Mouse (Mus musculus): Measurements from ENCODE around the gene Capza1. TPM values are rescaled to one million over a fixed set of nuclear protein-coding genes. Genes with fewer than 3 reads are reported as not detected.

The Capza1 gene
- polyA plus RNA-seq, 1 experiment from 2014 or later = 154 TPM

GRCm38 (mm10) chr3:104773301-104773700 is 91.0 kb downstream of the Capza1 start:
- Histone ChIP-seq H3K4me1 (ENCODE audit: control insufficient read depth, insufficient read depth, low read length) (no peaks in the 10 kb centered on the region), H3K36me3 (ENCODE audit: control insufficient read depth, insufficient read depth, low read length) (no peaks in the 10 kb centered on the region), H3K4me3 (ENCODE audit: low read depth, low read length) (no peak overlapping the region), H3K27me3 (ENCODE audit: control insufficient read depth, insufficient read depth, low read length) (peaks cover 13% of the 10 kb centered on the region), H3K9me3 (ENCODE audit: control insufficient read depth, low read length) (no peaks in the 10 kb centered on the region), H3K27ac (ENCODE audit: low read depth, low read length) (no peak overlapping the region), H3K9ac (replicated peaks; ENCODE audit: low read depth, low read length) (no peak overlapping the region), H3K4me2 (ENCODE audit: low read depth, low read length) (no peak overlapping the region)
- 78% methylated on average over 7 of the region's 7 CpGs for WGBS
- ATAC-seq (ENCODE audit: low read depth) = no peak

Other genes starting within 250 kb of the Capza1 start
- gene Slc16a1, start 225.8 kb downstream of the Capza1 start, polyA plus RNA-seq (2014; fragmentation: Nextera tagmentation; extraction: Ambion mirVana) = 7.6 and 10.2 TPM in 2 replicates
- gene Ppm1j, start 83.4 kb downstream of the Capza1 start, polyA plus RNA-seq (2014; fragmentation: Nextera tagmentation; extraction: Ambion mirVana) = 0.23 and 3.1 TPM in 2 replicates
- 0.06 TPM in 1 of 2 replicates, not detected in the other for gene Fam19a3, start 82.7 kb downstream of the Capza1 start, polyA plus RNA-seq (2014; fragmentation: Nextera tagmentation; extraction: Ambion mirVana)
- 40.1 and 64.1 TPM in 2 replicates for gene Rhoc, start 76.1 kb downstream of the Capza1 start, polyA plus RNA-seq (2014; fragmentation: Nextera tagmentation; extraction: Ambion mirVana)
- 3.8 and 7.4 TPM in 2 replicates for gene Mov10, start 45.9 kb downstream of the Capza1 start, polyA plus RNA-seq (2014; fragmentation: Nextera tagmentation; extraction: Ambion mirVana)
- 39.4 and 39.5 TPM in 2 replicates for gene St7l, start 500 bp downstream of the Capza1 start, polyA plus RNA-seq (2014; fragmentation: Nextera tagmentation; extraction: Ambion mirVana)
- gene Wnt2b, start 97.4 kb upstream of the Capza1 start, polyA plus RNA-seq (2014; fragmentation: Nextera tagmentation; extraction: Ambion mirVana) = 0.81 and 0.91 TPM in 2 replicates
- gene Cttnbp2nl, start 188.6 kb upstream of the Capza1 start, polyA plus RNA-seq (2014; fragmentation: Nextera tagmentation; extraction: Ambion mirVana) = 37.3 and 54.6 TPM in 2 replicates
- not detected in 2 replicates for gene 4930564D02Rik, start 202.3 kb upstream of the Capza1 start, polyA plus RNA-seq (2014; fragmentation: Nextera tagmentation; extraction: Ambion mirVana)